Comparison of ENCODE assay signal across 20 mouse cellular contexts in the genomic region with DNA sequence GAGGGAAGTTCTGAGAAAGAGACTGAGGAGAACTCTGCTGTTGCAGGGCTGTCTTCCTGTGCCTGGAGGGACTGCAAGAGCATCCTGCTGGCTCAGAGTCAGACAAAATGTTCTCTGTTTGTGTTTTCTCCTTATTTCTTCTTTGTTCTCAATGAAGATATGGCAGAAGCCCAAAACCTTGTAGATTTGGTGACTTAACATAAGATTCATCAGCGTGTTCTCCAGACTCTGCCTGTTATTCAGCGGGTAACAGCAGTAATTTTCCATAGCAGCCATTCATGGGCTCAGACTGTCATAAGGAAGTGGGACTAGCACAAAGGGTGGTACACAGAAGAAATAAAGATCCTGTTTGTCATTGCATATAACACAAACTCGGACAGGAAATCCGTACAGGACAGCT. TPM values are rescaled to one million over a fixed set of nuclear protein-coding genes. Genes with fewer than 3 reads are reported as not detected.
DNase-seq lines count a peak whose midpoint lies in the region; ATAC-seq and TF ChIP-seq lines count a peak whose summit lies in the region.
"Had no signal": no experiment of that assay in that cellular context is flagged by ENCODE, and none has a peak within 500 bp of the region (broad histone marks: within the 10 kb centered on the region; RNA-seq: fewer than 3 reads in every experiment).

No protein-coding gene starts in this region.

- TF ChIP-seq CTCF in forebrain, postnatal 0 days (IDR thresholded peaks at IDR 0.05; ENCODE audit: low read depth) = no peak
- TF ChIP-seq CTCF in kidney, postnatal 0 days (IDR thresholded peaks at IDR 0.05; ENCODE audit: low read depth) = no peak
- TF ChIP-seq CTCF in lung, postnatal 0 days (IDR thresholded peaks at IDR 0.05) = no peak

- H3K9ac ChIP-seq in forebrain, postnatal 0 days = no peak overlapping the region
- no peak overlapping the region for H3K9ac ChIP-seq in forebrain, embryonic 12.5 days
- H3K9ac ChIP-seq in kidney, postnatal 0 days (ENCODE audit: low read depth, low read length) = no peak overlapping the region
- H3K9ac ChIP-seq in lung, postnatal 0 days (replicated peaks; ENCODE audit: low read depth) = no peak overlapping the region
- H3K9ac ChIP-seq: forebrain, embryonic 15.5 days; hindbrain, embryonic 15.5 days; neural tube, embryonic 13.5 days had no signal

- no peaks in the 10 kb centered on the region for H3K36me3 ChIP-seq in forebrain, postnatal 0 days (ENCODE audit: insufficient read depth)
- H3K36me3 ChIP-seq in forebrain, embryonic 12.5 days (replicated peaks) = no peaks in the 10 kb centered on the region
- no peaks in the 10 kb centered on the region for H3K36me3 ChIP-seq in kidney, postnatal 0 days (ENCODE audit: insufficient read depth, low read length)
- no peaks in the 10 kb centered on the region for H3K36me3 ChIP-seq in lung, postnatal 0 days (ENCODE audit: insufficient read depth, low read length)
- H3K36me3 ChIP-seq: forebrain, embryonic 15.5 days; hindbrain, embryonic 15.5 days; limb, embryonic 10.5 days; neural tube, embryonic 13.5 days had no signal

- no peak for TF ChIP-seq EP300 in lung, postnatal 0 days (IDR thresholded peaks at IDR 0.05)

- DNase-seq in forebrain, postnatal 0 days = peak; percentile 6
- DNase-seq in kidney, postnatal 0 days (ENCODE audit: low spot score) = peak; percentile 33
- DNase-seq in kidney, adult 11 months = no peak
- peak; percentile 69 for DNase-seq in lung, postnatal 0 days (ENCODE audit: low spot score)
- DNase-seq in lung, adult 18-20 months = no peak
- DNase-seq in urinary bladder, postnatal 36 days (ENCODE audit: low spot score in 2 of 2) = no peak
- no peak for DNase-seq in left cerebral cortex, adult 18-20 months (ENCODE audit: low spot score in 2 of 2)
- DNase-seq: B cell, adult 2 months; cerebellum, adult 11 months; gastrocnemius, postnatal 14 days; kidney, postnatal 14 days; layer of hippocampus, postnatal 36 days; right cerebral cortex, postnatal 4 days; thymus, postnatal 25 days had no signal

- no peak overlapping the region for H3K27ac ChIP-seq in forebrain, postnatal 0 days (ENCODE audit: low read depth, low read length)
- no peak overlapping the region for H3K27ac ChIP-seq in forebrain, embryonic 12.5 days
- no peak overlapping the region for H3K27ac ChIP-seq in kidney, postnatal 0 days
- H3K27ac ChIP-seq in lung, postnatal 0 days (ENCODE audit: low read length) = peak overlapping the region; percentile 55
- H3K27ac ChIP-seq: forebrain, embryonic 15.5 days; hindbrain, embryonic 15.5 days; limb, embryonic 10.5 days; macrophage; neural tube, embryonic 13.5 days had no signal

- H3K4me2 ChIP-seq in forebrain, postnatal 0 days (ENCODE audit: low read depth) = no peak overlapping the region
- H3K4me2 ChIP-seq in forebrain, embryonic 12.5 days = no peak overlapping the region
- H3K4me2 ChIP-seq in kidney, postnatal 0 days (ENCODE audit: low read length) = peak overlapping the region; percentile 4; the same call in 1 of the 2 replicates
- H3K4me2 ChIP-seq in lung, postnatal 0 days (replicated peaks; ENCODE audit: low read depth, low read length) = no peak overlapping the region
- H3K4me2 ChIP-seq: forebrain, embryonic 15.5 days had no signal

- ATAC-seq in forebrain, postnatal 0 days = no peak
- no peak for ATAC-seq in forebrain, embryonic 12.5 days (ENCODE audit: low FRiP score)
- no peak for ATAC-seq in kidney, postnatal 0 days (replicated peaks; ENCODE audit: low FRiP score, low read depth)
- peak; percentile 35 for ATAC-seq in lung, postnatal 0 days
- ATAC-seq: forebrain, embryonic 15.5 days had no signal

- H3K4me1 ChIP-seq in forebrain, postnatal 0 days (ENCODE audit: insufficient read depth) = no peaks in the 10 kb centered on the region
- peaks cover 9% of the 10 kb centered on the region for H3K4me1 ChIP-seq in forebrain, embryonic 12.5 days
- no peaks in the 10 kb centered on the region for H3K4me1 ChIP-seq in kidney, postnatal 0 days (replicated peaks; ENCODE audit: insufficient read depth, low read length)
- peaks cover 5% of the 10 kb centered on the region; the same call in 1 of the 2 replicates for H3K4me1 ChIP-seq in lung, postnatal 0 days (ENCODE audit: insufficient read depth, low read depth, low read length)

- WGBS in forebrain, postnatal 0 days = 66% methylated on average over 4 of the region's 4 CpGs
- 91% methylated on average over 4 of the region's 4 CpGs for WGBS in forebrain, embryonic 12.5 days
- WGBS in kidney, postnatal 0 days = 70% methylated on average over 4 of the region's 4 CpGs
- WGBS in lung, postnatal 0 days = 40% methylated on average over 4 of the region's 4 CpGs

- no peaks in the 10 kb centered on the region for H3K27me3 ChIP-seq in forebrain, postnatal 0 days (ENCODE audit: insufficient read depth, low read length)
- H3K27me3 ChIP-seq in forebrain, embryonic 12.5 days = no peaks in the 10 kb centered on the region
- no peaks in the 10 kb centered on the region for H3K27me3 ChIP-seq in kidney, postnatal 0 days (ENCODE audit: insufficient read depth, low read length)
- H3K27me3 ChIP-seq in lung, postnatal 0 days (replicated peaks; ENCODE audit: insufficient read depth, low read length) = no peaks in the 10 kb centered on the region
- H3K27me3 ChIP-seq: forebrain, embryonic 15.5 days; hindbrain, embryonic 15.5 days; neural tube, embryonic 13.5 days had no signal

- no peaks in the 10 kb centered on the region for H3K9me3 ChIP-seq in forebrain, postnatal 0 days (ENCODE audit: low read length)
- no peaks in the 10 kb centered on the region for H3K9me3 ChIP-seq in forebrain, embryonic 12.5 days
- no peaks in the 10 kb centered on the region for H3K9me3 ChIP-seq in kidney, postnatal 0 days (replicated peaks; ENCODE audit: low read length)
- H3K9me3 ChIP-seq in lung, postnatal 0 days (ENCODE audit: low read length) = no peaks in the 10 kb centered on the region
- H3K9me3 ChIP-seq: forebrain, embryonic 15.5 days; hindbrain, embryonic 15.5 days; limb, embryonic 10.5 days; neural tube, embryonic 13.5 days had no signal

- no peak overlapping the region for H3K4me3 ChIP-seq in forebrain, postnatal 0 days (ENCODE audit: low read depth, low read length)
- H3K4me3 ChIP-seq in forebrain, embryonic 12.5 days (replicated peaks) = no peak overlapping the region
- H3K4me3 ChIP-seq in kidney, postnatal 0 days (replicated peaks; ENCODE audit: low read depth, low read length) = no peak overlapping the region
- H3K4me3 ChIP-seq in lung, postnatal 0 days (ENCODE audit: low read depth, low read length) = no peak overlapping the region
- H3K4me3 ChIP-seq: forebrain, embryonic 15.5 days; limb, embryonic 10.5 days; neural tube, embryonic 13.5 days had no signal

RNA-seq across cellular contexts. Expression of gene Sgsm3, which starts 2.0 kb away (rescaled TPM):
- 68.7 and 78.9 TPM in 2 replicates for total RNA-seq in forebrain, postnatal 0 days (2014; rRNA removed)
- 55.0 and 67.2 TPM in 2 replicates for polyA plus RNA-seq in forebrain, postnatal 0 days (2015; fragmentation: Nextera tagmentation; extraction: Ambion mirVana)
- polyA plus RNA-seq in forebrain, embryonic 12.5 days (2016; fragmentation: Nextera tagmentation; extraction: Ambion mirVana) = 35.5 and 42.4 TPM in 2 replicates
- 20.1 and 23.5 TPM in 2 replicates for polyA plus RNA-seq in kidney, postnatal 0 days (2015; fragmentation: Nextera tagmentation; extraction: Ambion mirVana)
- polyA plus RNA-seq in lung, postnatal 0 days (2015; fragmentation: Nextera tagmentation; extraction: Ambion mirVana) = 27.8 and 38.5 TPM in 2 replicates
- 10 to 100 TPM; 93.3 to 99.9 TPM for total RNA-seq in left cerebral cortex, adult 18-20 months (2021)

RNA-seq across cellular contexts. Expression of gene Adsl, which starts 31.3 kb away (rescaled TPM):
- total RNA-seq in forebrain, postnatal 0 days (2014; rRNA removed) = 80.3 and 82.2 TPM in 2 replicates
- 51.4 and 77.1 TPM in 2 replicates for polyA plus RNA-seq in forebrain, postnatal 0 days (2015; fragmentation: Nextera tagmentation; extraction: Ambion mirVana)
- polyA plus RNA-seq in forebrain, embryonic 12.5 days (2016; fragmentation: Nextera tagmentation; extraction: Ambion mirVana) = 140 and 160 TPM in 2 replicates
- polyA plus RNA-seq in kidney, postnatal 0 days (2015; fragmentation: Nextera tagmentation; extraction: Ambion mirVana) = 78.5 and 103 TPM in 2 replicates
- polyA plus RNA-seq in lung, postnatal 0 days (2015; fragmentation: Nextera tagmentation; extraction: Ambion mirVana) = 51.9 and 62.6 TPM in 2 replicates
- 10 to 100 TPM; 29.3 to 33.9 TPM for total RNA-seq in left cerebral cortex, adult 18-20 months (2021)

Comparison
In these comparisons a context has a peak if more than half of its experiments do, and no peak if none do; other contexts are left out.
1. DNase-seq: peak in forebrain, postnatal 0 days (single experiment), kidney, postnatal 0 days (single experiment) and lung, postnatal 0 days (single experiment); none in kidney, adult 11 months (single experiment), lung, adult 18-20 months (0 of 2), urinary bladder, postnatal 36 days (0 of 2) and left cerebral cortex, adult 18-20 months (0 of 2).